Mouse (Mus musculus) cerebellum, adult 8-10 months (tissue): ENCODE measurements at regions not wholly inside any gene's neighbourhood (a gene's known extent, or its start where the extent isn't known, plus 50 kb on each side); places are given as distances from the start of the nearest gene placed in this dataset.

Source experiments
- DNase-seq: peaks from one replicate; pipeline ENCODE4 v3.0.0; 2022

GRCm38 (mm10) chr4:83986951-83987822 is 461.8 kb downstream of the Ccdc171 start:
- DNase-seq = no peak

- DNase-seq = no peak
These were observed 462.5 kb downstream of the Ccdc171 start for GRCm38 (mm10) chr4:83987846-83988245.

- DNase-seq = no peak
These were observed 463.0 kb downstream of the Ccdc171 start for GRCm38 (mm10) chr4:83988314-83988713.

GRCm38 (mm10) chr4:83990126-83990989 is 465.0 kb downstream of the Ccdc171 start:
- DNase-seq = no peak

GRCm38 (mm10) chr4:83991195-83991594 is 465.9 kb downstream of the Ccdc171 start:
- DNase-seq = no peak

- no peak for DNase-seq
These were observed 471.7 kb downstream of the Ccdc171 start for GRCm38 (mm10) chr4:83997079-83997478.

- no peak for DNase-seq
These were observed 476.3 kb downstream of the Ccdc171 start for GRCm38 (mm10) chr4:84001645-84002044.

GRCm38 (mm10) chr4:84004055-84004778 is 478.9 kb downstream of the Ccdc171 start:
- no peak for DNase-seq

GRCm38 (mm10) chr4:84004786-84005382 is 479.5 kb downstream of the Ccdc171 start:
- DNase-seq = no peak

- DNase-seq = no peak
These were observed 486.6 kb downstream of the Ccdc171 start for GRCm38 (mm10) chr4:84011941-84012340.

- DNase-seq = no peak
These were observed 489.8 kb downstream of the Ccdc171 start for GRCm38 (mm10) chr4:84015139-84015538.

GRCm38 (mm10) chr4:84015552-84016169 is 490.3 kb downstream of the Ccdc171 start:
- no peak for DNase-seq

GRCm38 (mm10) chr4:84018135-84018534 is 492.8 kb downstream of the Ccdc171 start:
- DNase-seq = no peak

GRCm38 (mm10) chr4:84018774-84019173 is 493.4 kb downstream of the Ccdc171 start:
- DNase-seq = no peak

GRCm38 (mm10) chr4:84019500-84020255 is 494.3 kb downstream of the Ccdc171 start:
- DNase-seq = no peak

GRCm38 (mm10) chr4:84020692-84021091 is 495.3 kb downstream of the Ccdc171 start:
- no peak for DNase-seq

- DNase-seq = no peak
These were observed 497.0 kb downstream of the Ccdc171 start for GRCm38 (mm10) chr4:84022323-84022722.

- DNase-seq = no peak
These were observed 500.8 kb downstream of the Ccdc171 start for GRCm38 (mm10) chr4:84026144-84026543.

- no peak for DNase-seq
These were observed 502.8 kb downstream of the Ccdc171 start for GRCm38 (mm10) chr4:84028120-84028519.

- DNase-seq = no peak
These were observed 505.6 kb downstream of the Ccdc171 start for GRCm38 (mm10) chr4:84030916-84031315.

- DNase-seq = no peak
These were observed 507.2 kb downstream of the Ccdc171 start for GRCm38 (mm10) chr4:84032505-84032904.
